Mouse (Mus musculus) CH12.LX (cell line): ENCODE measurements around the gene Efemp2. TPM values are rescaled to one million over a fixed set of nuclear protein-coding genes. Genes with fewer than 3 reads are reported as not detected.

Experiments
- DNase-seq: peaks from one replicate; pipeline ENCODE4 v3.0.0-alpha.2; 2013; ENCODE audit errors: extremely low read depth
- H3K27ac ChIP-seq: 2 replicates; pipeline ENCODE4 v1.5.1; 2012; ENCODE audit warnings: low read depth, mild to moderate bottlenecking, control low read depth, moderate library complexity; ENCODE audit not compliant: insufficient read depth
- H3K27me3 ChIP-seq: replicated peaks from 2 replicates; pipeline ENCODE3; 2012; ENCODE audit warnings: inconsistent platforms
- H3K36me3 ChIP-seq, 2 experiments: replicated peaks in 1 of 2; 2 replicates each; pipeline versions ENCODE3 to v1.6.1; 2012; ENCODE audit warnings: inconsistent platforms in 1 of 2, low read length in 1 of 2, mild to moderate bottlenecking in 1 of 2, mixed read lengths in 1 of 2, moderate library complexity in 1 of 2; ENCODE audit not compliant: control insufficient read depth in 1 of 2, insufficient read depth in 1 of 2
- H3K4me1 ChIP-seq, 2 experiments: 2 replicates each; pipeline ENCODE4 v1.6.1; 2012; ENCODE audit warnings: inconsistent platforms in 1 of 2, moderate library complexity in 1 of 2; ENCODE audit not compliant: insufficient read depth in 2 of 2, control insufficient read depth in 1 of 2
- H3K4me2 ChIP-seq: 2 replicates; pipeline ENCODE4 v1.6.1; 2012; ENCODE audit warnings: low read depth, mild to moderate bottlenecking, control low read depth; ENCODE audit not compliant: poor library complexity, insufficient read depth, severe bottlenecking
- H3K4me3 ChIP-seq, 3 experiments: fragments of 150-350 bp in 1 of 3; sonication (generic) in 1 of 3; replicated peaks in 1 of 3; 2 replicates each; pipeline versions ENCODE3 to v1.5.1; 2011 to 2012; ENCODE audit warnings: low read depth in 2 of 3, low read length in 2 of 3, mild to moderate bottlenecking in 2 of 3, moderate library complexity in 2 of 3, control low read depth in 1 of 3, improper control_type of control experiment in 1 of 3, inconsistent platforms in 1 of 3, mixed read lengths in 1 of 3; ENCODE audit not compliant: poor library complexity in 1 of 3
- H3K79me2 ChIP-seq: replicated peaks from 2 replicates; pipeline ENCODE4 v1.6.1; 2012; ENCODE audit warnings: mild to moderate bottlenecking, moderate library complexity; ENCODE audit not compliant: control insufficient read depth, poor library complexity, insufficient read depth, severe bottlenecking; ENCODE audit errors: extremely low read depth
- H3K9ac ChIP-seq: 2 replicates; pipeline ENCODE4 v1.6.1; 2012; ENCODE audit warnings: low read depth, mild to moderate bottlenecking, control low read depth, moderate library complexity; ENCODE audit not compliant: insufficient read depth
- H3K9me3 ChIP-seq: replicated peaks from 2 replicates; pipeline ENCODE3; 2012; ENCODE audit warnings: low read length, inconsistent platforms, mixed read lengths
- BHLHE40 ChIP-seq: IDR thresholded peaks from 2 replicates; pipeline ENCODE4 v1.6.1; 2011; ENCODE audit warnings: mild to moderate bottlenecking, low read depth, low read length, improper control_type of control experiment
- CHD1 ChIP-seq: IDR thresholded peaks from 2 replicates; pipeline ENCODE4 v1.6.1; 2012; ENCODE audit warnings: low read depth, low read length, improper control_type of control experiment, inconsistent platforms
- CTCF ChIP-seq, 2 experiments: IDR thresholded peaks in 1 of 2; conservative IDR thresholded peaks in 1 of 2; 2 replicates each; pipeline ENCODE4 v1.5.1; 2011 to 2012; ENCODE audit warnings: low read depth in 2 of 2, low read length in 2 of 2, improper control_type of control experiment in 1 of 2, inconsistent platforms in 1 of 2, mild to moderate bottlenecking in 1 of 2, moderate library complexity in 1 of 2
- ELF1 ChIP-seq: IDR thresholded peaks from 2 replicates; pipeline ENCODE4 v1.6.1; 2014; ENCODE audit warnings: low read depth, mild to moderate bottlenecking, inconsistent platforms, low read length, improper control_type of control experiment
- EP300 ChIP-seq: IDR thresholded peaks from 2 replicates; pipeline ENCODE4 v1.6.1; 2011; ENCODE audit warnings: low read length, improper control_type of control experiment
- ETS1 ChIP-seq: conservative IDR thresholded peaks from 2 replicates; pipeline ENCODE4 v1.6.1; 2012; ENCODE audit warnings: low read depth, mild to moderate bottlenecking, inconsistent platforms, low read length, improper control_type of control experiment, moderate library complexity
- GABPA ChIP-seq: IDR thresholded peaks from 2 replicates; pipeline ENCODE4 v1.6.1; 2012; ENCODE audit warnings: low read depth, low read length, improper control_type of control experiment, inconsistent platforms; ENCODE audit not compliant: insufficient replicate concordance
- MAFK ChIP-seq: IDR thresholded peaks from 2 replicates; pipeline ENCODE4 v1.6.1; 2011; ENCODE audit warnings: low read length, improper control_type of control experiment; ENCODE audit not compliant: insufficient replicate concordance
- MAX ChIP-seq: IDR thresholded peaks from 2 replicates; pipeline ENCODE4 v1.6.1; 2011; ENCODE audit warnings: low read length, improper control_type of control experiment
- NELFE ChIP-seq: IDR thresholded peaks from 2 replicates; pipeline ENCODE4 v1.6.1; 2011; ENCODE audit warnings: low read depth, low read length, improper control_type of control experiment
- PAX5 ChIP-seq: IDR thresholded peaks from 2 replicates; pipeline ENCODE4 v1.6.1; 2012; ENCODE audit warnings: low read length, inconsistent platforms, mixed read lengths
- SMC3 ChIP-seq: IDR thresholded peaks from 2 replicates; pipeline ENCODE4 v1.6.1; 2011; ENCODE audit warnings: low read depth, low read length, improper control_type of control experiment
- UBTF ChIP-seq: IDR thresholded peaks from 2 replicates; pipeline ENCODE4 v1.6.1; 2012; ENCODE audit warnings: low read depth, mild to moderate bottlenecking, inconsistent platforms, low read length, improper control_type of control experiment, moderate library complexity
- dilution Hi-C: fragments of 300-500 bp; cut with MboI; formaldehyde crosslinking; loops from 2 replicates; pipeline ENCODE4 v1.14.3; 2020; ENCODE audit warnings: low sequenced_read_pairs; ENCODE audit not compliant: extremely low pct_unique_long_range_greater_than_20kb, extremely low pct_ligation_motif_present
- in situ Hi-C: fragments of 300-500 bp; cut with MboI; formaldehyde crosslinking; loops from 3 replicates; pipeline ENCODE4 v1.14.3; 2019; ENCODE audit warnings: low sequenced_read_pairs, low pct_ligation_motif_present, low pct_unique_long_range_greater_than_20kb, mixed read lengths
- polyA plus RNA-seq: library from polyadenylated mRNA; unstranded; fragments of >175 nt; gene quantifications from 2 replicates; pipeline ENCODE4 v1.2.1, GENCODE M21; 2012; ENCODE audit warnings: low read depth; ENCODE audit not compliant: insufficient read length
- total RNA-seq, 2 experiments: library from RNA; depleted of rRNA; stranded (reverse); fragments of 300-350 nt in 1 of 2; fragments of >200 nt in 1 of 2; gene quantifications; 2 replicates each; pipeline ENCODE4 v1.2.3; 2012 to 2014

The Efemp2 gene
- total and polyA plus RNA-seq, 3 experiments: 0.50 to 0.51 TPM; not detected in 1

DNA sequence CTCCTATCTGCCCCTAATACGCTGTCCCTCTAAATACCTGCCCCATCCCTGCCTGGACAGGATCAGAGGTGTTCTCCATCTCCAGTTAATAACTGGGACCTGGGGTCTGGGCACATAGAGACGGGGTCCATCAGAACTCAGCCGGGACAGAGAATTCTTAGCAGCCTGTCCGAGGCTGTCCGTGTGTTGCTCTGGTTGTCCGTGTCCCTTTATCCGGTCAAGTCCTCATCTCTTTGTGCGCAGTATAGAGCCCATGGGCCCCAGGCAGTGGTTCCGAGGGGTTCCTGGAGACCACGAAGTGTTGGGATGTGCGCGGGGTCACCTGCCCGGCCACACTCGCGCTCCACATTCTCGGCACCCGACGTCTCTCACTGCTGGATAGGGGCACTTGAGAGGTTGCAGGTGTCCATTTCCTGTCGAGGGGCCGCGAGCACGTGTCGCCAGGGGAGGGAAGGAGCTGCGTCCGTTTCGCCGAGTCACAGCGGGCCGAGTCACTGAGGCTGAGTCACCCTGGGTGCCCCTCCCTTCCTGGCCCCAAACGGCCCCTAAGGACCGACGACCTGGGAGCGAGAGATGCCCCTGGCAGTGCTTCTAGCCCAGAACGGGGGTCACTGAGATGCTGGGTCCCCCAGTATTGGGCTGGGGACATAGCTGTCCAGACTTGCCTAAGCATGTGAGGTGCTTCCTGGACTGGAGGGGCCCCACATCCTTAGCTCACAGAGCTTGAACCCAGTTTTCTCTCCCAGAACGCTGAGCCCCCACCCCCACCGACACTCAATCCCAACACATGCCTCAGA is 25.2 kb upstream of the Efemp2 start:
- dilution Hi-C loops: no loop called here
- Histone ChIP-seq H3K79me2 (no peaks in the 10 kb centered on the region), H3K4me2 (peak overlapping the region; percentile 83), H3K4me3 (peak overlapping the region in 1 of 3 experiments; percentile 38), H3K27ac (no peak overlapping the region), H3K9me3 (no peaks in the 10 kb centered on the region), H3K36me3 (peaks cover 0 to 1% of the 10 kb centered on the region in 2 experiments), H3K9ac (no peak overlapping the region), H3K4me1 (peaks cover 9 to 20% of the 10 kb centered on the region in 2 experiments), H3K27me3 (peaks cover 39% of the 10 kb centered on the region)
- 0 out of 2 replicates have a peak, but pooled peaks have one; percentile 5 for TF ChIP-seq MAFK
- peak; percentile 63; the same call in 1 of the 2 replicates for TF ChIP-seq BHLHE40
- no peak for TF ChIP-seq NELFE
- peak; percentile 71; the same call in 1 of the 2 replicates for TF ChIP-seq MAX
- no peak for DNase-seq
- in situ Hi-C loops: no loop called here

DNA sequence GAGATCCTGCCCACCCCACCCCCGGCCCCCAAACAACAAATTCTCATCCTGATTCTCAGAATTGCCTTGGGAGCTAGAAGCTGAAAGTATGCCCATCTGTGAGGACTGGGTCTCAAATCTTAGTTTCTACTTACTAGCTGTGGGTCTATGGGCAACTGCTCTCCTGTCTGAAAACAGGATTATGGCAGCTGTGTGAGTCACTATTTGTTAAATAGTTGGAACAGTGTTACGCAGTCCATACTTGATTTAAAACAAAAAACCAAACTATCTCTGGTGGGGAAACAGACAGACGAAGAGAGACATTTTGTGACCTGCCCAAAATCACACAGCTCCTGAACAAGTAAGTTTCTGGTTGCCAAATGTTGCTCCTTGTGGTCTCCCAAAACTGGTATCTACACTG is 24.1 kb upstream of the Efemp2 start:
- no peak overlapping the region for H3K27ac ChIP-seq
- H3K4me1 ChIP-seq: peaks cover 9 to 20% of the 10 kb centered on the region in 2 experiments
- no peaks in the 10 kb centered on the region for H3K9me3 ChIP-seq
- H3K4me2 ChIP-seq: no peak overlapping the region
- peaks cover 29% of the 10 kb centered on the region for H3K27me3 ChIP-seq
- no peak overlapping the region for H3K4me3 ChIP-seq
- H3K79me2 ChIP-seq: no peaks in the 10 kb centered on the region
- H3K9ac ChIP-seq: no peak overlapping the region
- DNase-seq: no peak
- TF ChIP-seq CHD1 (no peak), CTCF (conservative IDR thresholded peaks at IDR 0.05 in 1 of 2, IDR thresholded peaks at IDR 0.05 in 1 of 2; ENCODE audit: low read depth in 2 of 2, low read length in 2 of 2) (no peak), ETS1 (no peak), SMC3 (no peak), EP300 (no peak), GABPA (no peak), MAFK (no peak)
- peaks cover 0 to 11% of the 10 kb centered on the region in 2 experiments for H3K36me3 ChIP-seq
- dilution Hi-C loops (no loop called here), in situ Hi-C loops (no loop called here)

DNA sequence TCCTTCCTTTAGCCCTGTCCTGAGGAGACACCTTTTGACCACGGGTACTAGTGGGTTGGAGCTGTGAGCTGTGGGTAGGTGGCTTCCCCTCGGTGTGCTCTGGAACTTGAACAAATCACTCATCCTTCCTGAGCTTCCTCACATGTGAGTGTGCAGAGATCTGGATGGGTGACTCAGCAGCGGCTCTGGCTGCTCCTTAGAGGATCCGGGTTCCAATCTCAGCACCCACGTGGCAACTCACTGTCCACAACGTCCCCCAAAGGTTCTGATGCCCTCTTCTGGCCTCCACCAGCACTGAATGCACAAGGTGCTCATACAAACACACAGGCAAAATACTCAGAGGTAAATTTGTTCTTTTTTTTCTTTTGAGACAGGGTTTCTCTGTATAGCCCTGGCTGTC is 22.0 kb upstream of the Efemp2 start:
- Histone ChIP-seq H3K4me1 (peaks cover 15 to 33% of the 10 kb centered on the region in 2 experiments), H3K4me2 (no peak overlapping the region), H3K9me3 (no peaks in the 10 kb centered on the region), H3K27me3 (peaks cover 10% of the 10 kb centered on the region), H3K27ac (no peak overlapping the region), H3K4me3 (no peak overlapping the region), H3K9ac (no peak overlapping the region), H3K36me3 (peaks cover 0 to 19% of the 10 kb centered on the region in 2 experiments), H3K79me2 (peaks cover 6% of the 10 kb centered on the region; the same call in 1 of the 2 replicates)
- DNase-seq: no peak
- in situ Hi-C loops (no loop called here), dilution Hi-C loops (no loop called here)
- TF ChIP-seq PAX5 (no peak), ELF1 (no peak), UBTF (no peak)
